Mouse (Mus musculus) left cerebral cortex, postnatal 4 days (tissue): ENCODE results near the gene Mgat4c. TPM values are rescaled to one million over a fixed set of nuclear protein-coding genes. Genes with fewer than 3 reads are reported as not detected.
"Not testable (repeated sequence)": the region's sequence is repeated elsewhere in the genome, so short reads cannot be mapped to it uniquely, and the experiment has no call there.

Source experiments
- DNase-seq: peaks from one replicate; pipeline ENCODE4 v3.0.0-alpha.2; 2022
- intact Hi-C: fragments of 180-260 bp; cut with DNase I; formaldehyde crosslinking; loops from one replicate; pipeline ENCODE4 v1.15.1; 2025
- total RNA-seq, 2 experiments: library from RNA; stranded (reverse); gene quantifications; 2 replicates each; pipeline ENCODE4 v1.2.3; 2021

Gene Mgat4c
- total RNA-seq, 2 experiments from 2014 or later: 21.4 to 27.4 TPM

GRCm38 (mm10) chr10:102123153-102123552 lies 441.9 kb downstream of the Mgat4c start:
- no peak for DNase-seq
- intact Hi-C loops: no loop called here

GRCm38 (mm10) chr10:102127340-102127739 lies 446.1 kb downstream of the Mgat4c start:
- intact Hi-C loops: no loop called here

GRCm38 (mm10) chr10:102154865-102155264 lies 473.6 kb downstream of the Mgat4c start:
- DNase-seq: no peak
- intact Hi-C loops: loop anchor here (5.0 kb wide), 1 partner anchor 1413 kb away; no protein-coding TSS in a partner anchor

More at GRCm38 (mm10) chr10:102127340-102127739, 446.1 kb downstream of the Mgat4c start:
- no peak for DNase-seq

GRCm38 (mm10) chr10:102155853-102156252 lies 474.6 kb downstream of the Mgat4c start:
- no peak for DNase-seq
- intact Hi-C loops: loop anchor here (5.0 kb wide), 1 partner anchor 1414 kb away; no protein-coding TSS in a partner anchor

- intact Hi-C loops: loop anchor here (5.0 kb wide), 1 partner anchor 1417 kb away; no protein-coding TSS in a partner anchor
- peak; percentile 10 for DNase-seq
Measured at GRCm38 (mm10) chr10:102158809-102159208, 477.5 kb downstream of the Mgat4c start.

- intact Hi-C loops: no loop called here
- DNase-seq: no peak
Measured at GRCm38 (mm10) chr10:102184726-102185125, 503.4 kb downstream of the Mgat4c start.

GRCm38 (mm10) chr10:102191646-102192045 lies 510.4 kb downstream of the Mgat4c start:
- intact Hi-C loops: no loop called here
- no peak for DNase-seq

- DNase-seq: no peak
- intact Hi-C loops: no loop called here
Measured at GRCm38 (mm10) chr10:102196850-102197249, 515.6 kb downstream of the Mgat4c start.

- DNase-seq: no peak
- intact Hi-C loops: no loop called here
Measured at GRCm38 (mm10) chr10:102238558-102239211, 557.4 kb downstream of the Mgat4c start.

GRCm38 (mm10) chr10:102243897-102244296 lies 562.6 kb downstream of the Mgat4c start:
- intact Hi-C loops: no loop called here
- DNase-seq: no peak

- intact Hi-C loops: no loop called here
- DNase-seq: no peak
Measured at GRCm38 (mm10) chr10:102244601-102245000, 563.3 kb downstream of the Mgat4c start.

- no peak for DNase-seq
- intact Hi-C loops: no loop called here
Measured at GRCm38 (mm10) chr10:102245269-102245668, 564.0 kb downstream of the Mgat4c start.

- intact Hi-C loops: no loop called here
- DNase-seq: no peak
Measured at GRCm38 (mm10) chr10:102308892-102309479, 627.7 kb downstream of the Mgat4c start.

- intact Hi-C loops: no loop called here
- no peak for DNase-seq
Measured at GRCm38 (mm10) chr10:102365685-102366381, 684.5 kb downstream of the Mgat4c start.

- intact Hi-C loops: no loop called here
Measured at GRCm38 (mm10) chr10:102370576-102370975, 689.3 kb downstream of the Mgat4c start.

GRCm38 (mm10) chr10:102372111-102372510 lies 690.8 kb downstream of the Mgat4c start:
- DNase-seq: no peak
- intact Hi-C loops: no loop called here

More at GRCm38 (mm10) chr10:102370576-102370975, 689.3 kb downstream of the Mgat4c start:
- no peak for DNase-seq

- intact Hi-C loops: no loop called here
- no peak for DNase-seq
Measured at GRCm38 (mm10) chr10:102374061-102374460, 692.8 kb downstream of the Mgat4c start.

GRCm38 (mm10) chr10:102377377-102377776 lies 696.1 kb downstream of the Mgat4c start:
- intact Hi-C loops: no loop called here
- no peak for DNase-seq

- no peak for DNase-seq
- intact Hi-C loops: no loop called here
Measured at GRCm38 (mm10) chr10:102389223-102389622, 707.9 kb downstream of the Mgat4c start.

- no peak for DNase-seq
- intact Hi-C loops: loop anchor here (1.0 to 5.0 kb wide), 2 partner anchors 1675 to 1785 kb away; no protein-coding TSS in a partner anchor
Measured at GRCm38 (mm10) chr10:102417654-102418272, 736.5 kb downstream of the Mgat4c start.

- DNase-seq: peak; percentile 31
- intact Hi-C loops: not testable (repeated sequence)
Measured at GRCm38 (mm10) chr10:102435048-102435447, 753.8 kb downstream of the Mgat4c start.
